Mouse (Mus musculus) neural tube, embryonic 10.5 days (tissue): ENCODE measurements around the gene Phldb2.

Experiments used
- DNase-seq: peaks from one replicate; pipeline ENCODE4 v3.0.0-alpha.2; 2017; ENCODE audit warnings: low spot score; ENCODE audit errors: extremely low spot score

Gene Phldb2

DNA sequence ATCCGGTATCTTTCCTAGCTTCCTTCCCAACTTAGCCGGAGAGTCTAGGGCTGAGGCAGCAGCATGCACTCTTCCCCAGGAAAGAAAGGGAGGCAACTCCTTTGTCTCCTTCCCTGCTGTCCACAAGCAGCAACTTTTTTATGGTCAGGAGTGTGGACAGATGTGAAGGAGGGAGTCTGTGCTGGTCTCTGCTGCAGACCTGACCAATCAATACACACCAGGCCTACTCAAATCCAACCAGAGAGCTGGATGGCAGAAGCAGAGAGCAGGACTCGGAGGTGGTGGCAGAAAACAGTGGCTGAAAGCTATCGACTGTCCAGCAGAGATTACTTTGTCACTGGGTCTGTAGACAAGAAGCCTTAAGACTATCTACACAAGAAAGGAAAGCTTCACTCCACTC lies at the start of gene Phldb2:
Phldb2 (minus strand) TSS at position 205 of the 400 bp plus-strand sequence.
- DNase-seq: no peak

DNA sequence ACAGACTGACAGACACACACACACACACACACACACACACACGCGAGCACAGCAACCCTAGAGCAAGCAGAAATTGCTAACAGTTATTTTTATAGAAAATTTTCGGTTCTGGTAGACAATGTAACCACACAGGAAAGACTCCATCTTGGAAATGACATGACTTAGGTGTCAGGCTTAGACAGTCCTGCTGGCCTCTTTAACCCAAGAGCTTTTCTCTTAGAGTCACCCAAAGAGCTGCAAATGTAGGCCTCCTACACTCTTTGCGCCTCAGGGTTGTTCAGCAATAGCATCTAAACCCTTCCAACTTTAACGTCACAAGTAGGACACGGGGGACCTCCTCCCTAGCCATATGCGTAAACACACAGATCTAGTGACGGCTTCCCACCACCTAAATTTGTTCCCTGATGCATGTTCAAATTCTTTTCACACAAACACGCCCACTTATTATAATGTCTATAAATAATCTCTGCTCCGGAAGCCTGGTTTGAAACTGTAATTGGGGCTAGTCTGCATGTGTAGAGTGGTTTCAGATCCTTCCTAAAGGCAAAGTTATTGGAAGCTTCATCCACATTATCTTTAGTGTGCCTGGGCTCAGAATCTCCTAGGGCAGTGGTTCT lies 48.3 kb upstream of the Phldb2 start:
- DNase-seq: no peak

DNA sequence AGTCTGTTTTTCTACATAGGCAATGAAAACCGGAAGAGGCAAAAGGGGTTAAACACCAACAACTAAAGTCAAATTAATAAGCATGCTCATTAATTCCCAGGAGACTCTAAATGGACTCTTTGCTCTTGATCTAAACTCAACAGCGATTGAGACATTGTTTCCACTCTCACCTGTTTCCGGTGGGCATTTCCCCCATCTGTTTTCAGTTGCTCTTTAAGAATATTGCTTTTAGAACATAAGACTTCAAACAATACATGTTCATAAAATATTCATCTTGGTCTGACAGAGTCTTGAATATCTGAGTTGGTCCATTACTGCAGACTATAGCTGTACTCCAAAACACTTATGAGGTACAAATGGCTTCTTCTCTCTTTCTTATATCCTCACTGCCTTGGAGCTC lies 47.6 kb upstream of the Phldb2 start:
- no peak for DNase-seq

DNA sequence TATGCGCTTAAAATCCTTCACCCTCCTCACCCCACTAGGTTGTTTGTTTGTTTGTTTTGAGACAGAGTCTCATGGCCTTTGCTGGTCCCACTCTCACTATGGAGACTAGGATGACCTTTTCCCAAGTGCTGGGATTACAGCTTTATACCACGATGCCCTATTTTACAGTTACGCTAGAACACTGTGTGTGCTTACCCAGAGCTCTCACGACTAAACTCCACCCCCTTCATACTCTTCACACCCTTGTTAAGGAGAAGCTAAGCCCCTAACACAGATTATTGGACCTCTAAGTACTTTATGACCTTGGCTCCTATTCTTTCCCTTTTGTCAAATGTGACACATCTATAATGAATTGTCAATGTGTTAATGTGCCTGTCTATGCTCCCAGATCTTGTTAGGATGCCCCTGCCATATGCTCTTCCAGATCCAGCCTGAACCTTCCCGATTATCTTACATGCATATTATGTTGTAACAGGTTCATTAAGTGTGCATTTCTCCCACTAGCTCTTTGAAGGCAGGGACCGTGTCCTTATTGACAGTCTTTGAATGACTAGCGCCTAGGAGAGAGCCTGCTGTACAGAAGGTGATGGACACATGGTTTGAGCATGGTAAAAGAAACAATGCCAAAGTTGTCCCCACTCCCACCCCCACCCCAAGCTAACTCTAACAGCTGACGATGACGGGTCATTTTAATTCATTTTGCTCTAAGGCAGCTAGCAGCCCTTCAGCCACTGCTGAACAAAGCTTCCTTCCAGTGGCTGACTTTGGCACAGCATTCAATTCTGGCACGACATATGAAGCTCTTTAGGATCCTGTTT lies 46.2 kb upstream of the Phldb2 start:
- no peak for DNase-seq

DNA sequence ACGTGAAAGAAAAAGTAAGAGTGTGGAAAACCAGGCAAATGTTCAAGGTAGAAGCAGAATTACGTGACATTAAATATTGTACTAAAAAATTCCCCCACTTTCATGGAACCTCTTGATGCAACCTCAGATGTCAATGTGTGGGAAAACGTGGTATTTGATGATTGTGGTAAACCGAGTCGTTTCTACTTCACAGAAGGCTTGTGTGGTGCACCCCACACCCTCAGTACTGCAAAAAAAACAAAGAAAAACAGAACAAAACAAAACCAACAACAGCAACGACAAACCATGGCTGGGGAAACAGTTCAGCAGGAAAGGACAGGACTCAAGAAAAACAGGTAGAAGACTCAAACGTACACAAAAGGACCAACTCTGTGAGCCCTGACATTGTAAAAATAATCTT lies 44.8 kb upstream of the Phldb2 start:
- DNase-seq: no peak

DNA sequence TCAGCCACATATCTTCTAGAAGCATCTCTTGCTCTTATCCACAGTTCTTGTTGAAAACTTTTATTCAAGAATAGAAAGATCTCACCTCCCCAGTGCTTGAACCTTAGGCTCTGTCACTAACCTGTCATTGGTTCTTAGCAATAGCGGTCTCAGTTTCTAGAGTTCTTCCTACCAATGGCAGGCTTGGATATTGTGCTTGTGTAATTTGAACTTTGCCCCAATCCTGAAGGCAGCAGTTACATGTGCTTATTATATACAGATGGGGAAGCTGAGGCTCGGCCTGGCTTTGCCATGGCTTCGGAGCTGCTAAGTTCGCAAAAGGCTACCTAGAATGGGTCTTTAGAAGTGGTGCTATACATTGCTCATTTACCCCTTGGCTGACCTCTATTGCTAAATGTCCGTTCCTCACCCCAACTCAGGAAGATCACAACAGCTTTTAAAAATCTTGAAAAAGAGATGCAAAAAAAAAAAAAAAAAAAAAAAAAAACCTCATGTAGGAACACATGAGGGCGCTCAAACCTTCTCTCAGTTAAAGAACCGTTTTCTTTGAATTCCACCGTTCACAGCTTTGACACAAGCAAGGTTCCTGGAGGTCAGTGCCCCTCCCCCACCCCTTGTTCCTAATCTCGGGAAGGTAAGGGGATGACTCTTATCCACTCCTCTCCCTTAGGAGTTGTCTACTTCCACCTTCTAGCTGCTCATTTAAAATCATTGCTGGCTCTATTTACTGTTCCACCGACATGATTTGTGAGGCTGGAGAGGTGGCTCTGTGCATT lies 37.7 kb upstream of the Phldb2 start:
- DNase-seq: no peak

DNA sequence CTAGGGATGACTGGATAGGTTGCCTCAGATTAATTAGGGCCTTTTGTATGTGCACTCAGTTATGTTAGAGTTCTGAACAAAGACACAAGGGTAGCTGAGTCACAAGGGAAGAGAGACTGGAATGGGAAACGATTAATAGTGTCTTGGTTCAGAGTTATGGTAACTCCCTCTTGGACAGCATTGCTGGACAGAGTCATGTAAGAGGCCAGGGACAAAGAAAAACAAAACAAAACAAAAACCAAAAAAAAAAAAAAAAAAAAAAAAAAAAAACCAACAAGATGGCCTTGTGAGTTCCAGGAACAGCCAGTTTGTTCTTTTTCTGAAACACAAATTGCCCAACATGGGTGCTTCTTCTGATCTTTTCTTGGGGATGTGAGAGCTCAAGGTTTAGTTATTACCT lies 32.8 kb upstream of the Phldb2 start:
- no peak for DNase-seq

DNA sequence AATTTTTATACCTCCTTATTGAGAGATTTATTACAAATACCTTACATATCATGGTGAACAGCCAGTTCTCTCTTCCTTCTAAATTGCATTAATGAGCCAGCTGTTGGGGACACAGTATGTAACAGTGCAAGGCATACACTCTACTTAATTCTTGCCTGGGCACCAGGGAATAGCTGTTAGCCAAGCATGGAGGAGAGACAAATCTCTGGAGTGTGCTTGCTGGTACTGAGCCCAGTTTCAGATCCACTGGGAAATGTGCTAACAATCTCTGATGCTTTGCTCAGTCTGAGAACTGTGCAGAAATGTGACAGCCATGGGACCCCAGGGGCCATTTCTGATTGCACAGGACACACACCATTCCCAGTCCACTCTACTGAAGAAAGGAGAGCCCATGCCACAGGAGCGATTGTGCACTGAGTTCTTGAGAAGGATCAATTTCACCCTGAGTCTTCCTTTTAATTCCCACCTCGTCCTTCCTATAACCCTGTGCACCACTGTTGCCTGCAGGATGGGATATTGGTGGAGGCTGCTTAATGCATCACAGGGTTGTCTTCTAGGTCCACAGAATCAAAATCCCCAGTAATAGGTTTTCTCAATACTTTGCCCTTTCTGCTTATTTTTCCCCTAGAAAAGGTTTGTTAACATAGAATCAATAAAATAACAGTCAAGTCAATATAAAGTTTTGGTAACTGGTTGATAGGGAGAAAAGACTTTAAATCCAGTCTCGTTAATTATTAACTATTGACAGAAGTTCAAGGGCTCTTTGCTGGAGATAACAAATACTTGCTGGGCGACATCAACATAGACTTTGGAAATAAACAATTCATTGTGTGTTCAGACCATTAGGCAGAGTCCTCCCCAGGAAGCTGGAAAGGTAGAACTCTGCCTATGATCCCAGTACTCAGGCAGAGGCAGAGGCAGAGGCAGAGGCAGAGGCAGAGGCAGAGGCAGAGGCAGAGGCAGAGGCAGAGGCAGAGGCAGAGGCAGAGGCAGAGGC lies 31.5 kb upstream of the Phldb2 start:
- no peak for DNase-seq

DNA sequence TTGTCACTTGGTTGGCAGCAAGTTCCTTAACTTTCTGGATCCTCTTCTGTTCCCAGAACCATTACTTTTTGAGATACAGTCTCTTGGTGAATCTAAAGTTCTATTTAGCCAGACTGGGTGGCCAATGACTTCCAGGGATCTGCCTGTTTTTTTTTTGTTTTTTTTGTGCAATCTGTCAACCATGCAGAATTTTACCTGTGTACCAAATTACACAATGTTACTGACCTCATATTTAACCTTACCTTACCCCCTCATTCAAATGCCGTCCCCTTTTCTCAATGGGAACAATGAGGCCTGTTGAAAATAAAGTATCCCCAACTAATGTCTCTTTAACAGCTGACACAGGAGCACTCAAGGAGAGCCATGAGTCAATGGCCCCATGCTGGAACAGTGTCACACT lies 22.9 kb upstream of the Phldb2 start:
- no peak for DNase-seq

DNA sequence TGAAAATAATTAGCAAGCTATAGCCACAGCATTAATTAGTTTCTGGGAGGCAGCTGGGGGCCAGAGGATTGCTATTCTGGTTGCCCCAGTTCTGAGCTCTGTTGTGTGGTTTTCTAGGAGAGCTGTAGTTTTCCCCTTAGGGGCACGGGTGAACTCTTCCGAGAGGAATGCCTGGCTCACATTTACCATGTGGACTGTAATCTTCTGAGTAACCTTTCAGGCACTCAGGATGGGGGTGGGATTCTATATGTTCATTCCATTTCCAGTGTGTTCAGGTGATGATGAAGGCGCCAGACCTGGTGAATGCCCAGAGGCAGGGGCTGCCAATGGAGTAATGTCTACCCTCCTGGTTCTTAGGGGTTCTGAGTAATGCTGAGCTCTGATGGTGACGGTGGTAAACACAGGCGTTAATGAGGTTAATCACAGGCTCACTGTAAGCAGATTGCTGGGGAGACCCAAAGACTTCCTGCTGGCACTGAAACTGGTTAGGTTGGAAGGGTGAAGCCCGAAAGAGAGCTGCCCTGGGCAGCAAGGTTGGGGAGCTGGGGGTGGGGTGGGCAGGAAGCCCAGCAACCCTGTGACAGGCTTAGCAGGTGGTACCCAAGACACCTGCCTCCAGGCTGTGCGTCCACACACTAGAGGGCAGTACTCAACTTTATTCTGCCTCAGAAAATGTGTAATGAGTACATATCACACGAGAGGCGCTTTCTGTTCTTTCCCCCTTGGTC lies 20.7 kb upstream of the Phldb2 start:
- no peak for DNase-seq

DNA sequence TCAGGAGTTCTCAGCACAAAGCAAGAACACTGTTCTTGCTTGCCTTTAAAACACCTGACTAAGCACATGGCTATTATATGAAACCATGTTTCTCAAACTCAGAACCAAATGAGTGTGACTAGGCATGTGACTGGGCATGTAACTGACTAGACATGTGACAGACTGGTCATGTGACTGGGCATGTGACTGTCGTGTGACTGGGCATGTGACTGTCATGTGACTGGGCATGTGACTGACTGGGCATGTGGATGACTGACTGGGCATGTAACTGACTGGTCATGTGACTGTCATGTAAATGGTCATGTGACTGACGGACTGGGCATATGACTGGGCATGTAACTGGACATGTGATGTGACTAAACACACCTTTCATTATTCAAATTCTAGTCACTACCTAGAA lies 16.8 kb upstream of the Phldb2 start:
- no peak for DNase-seq

DNA sequence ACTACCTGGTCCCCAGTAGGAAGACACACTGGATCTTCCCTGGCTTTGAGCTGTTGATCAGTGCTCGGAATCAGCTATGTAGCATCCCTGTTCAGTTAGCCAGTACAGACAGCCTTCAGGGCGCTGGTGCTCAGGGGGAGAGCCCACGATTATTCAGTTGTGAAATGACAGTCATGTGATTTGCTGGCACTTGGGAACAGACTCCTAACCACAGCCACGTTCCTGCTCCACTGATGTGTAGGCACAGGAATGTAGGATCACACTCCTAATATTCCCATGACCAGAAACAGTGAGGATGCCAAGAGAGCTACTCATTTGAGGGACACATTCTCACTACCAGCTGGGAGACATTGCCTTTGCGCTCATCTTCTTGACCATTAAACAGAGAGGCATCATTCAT lies 15.3 kb upstream of the Phldb2 start:
- DNase-seq: no peak

DNA sequence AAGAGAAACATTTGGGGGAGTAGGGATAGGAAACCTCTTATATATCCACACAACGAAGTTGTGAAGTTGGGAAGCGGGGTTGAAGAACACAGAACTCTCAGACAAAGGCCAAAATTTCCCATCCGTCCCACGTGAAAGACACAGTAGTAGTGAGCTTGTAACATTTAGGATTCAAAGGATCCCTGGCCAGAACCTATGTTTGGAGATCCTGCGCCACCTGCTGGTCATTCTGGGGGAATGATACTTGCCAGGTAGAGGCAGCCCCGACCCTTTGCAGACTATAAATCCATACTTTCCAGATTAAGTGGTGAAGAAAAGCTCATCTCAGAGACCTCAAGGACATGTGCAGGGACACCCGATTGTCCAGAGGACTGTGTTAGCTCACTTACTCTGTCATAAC lies 14.1 kb upstream of the Phldb2 start:
- DNase-seq: peak; percentile 78

DNA sequence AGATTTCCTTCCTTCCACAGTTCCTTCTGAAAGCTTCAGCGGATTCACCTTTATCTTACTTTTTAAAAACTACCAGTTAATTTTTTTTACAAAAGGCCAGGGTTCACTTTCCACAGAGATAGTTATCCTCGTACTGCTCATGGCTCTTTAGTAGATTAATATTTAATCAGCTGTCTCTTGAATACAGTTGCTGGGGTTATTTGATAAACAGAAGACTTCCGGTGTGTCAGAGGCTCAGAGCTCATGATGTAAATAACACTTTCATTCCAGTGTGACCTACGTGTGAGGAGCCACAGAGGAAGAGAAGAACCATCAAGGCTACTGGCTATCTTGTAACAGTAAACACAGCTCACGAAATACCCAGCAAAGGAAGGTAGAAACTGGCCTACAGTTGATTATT lies 13.2 kb upstream of the Phldb2 start:
- DNase-seq: no peak

DNA sequence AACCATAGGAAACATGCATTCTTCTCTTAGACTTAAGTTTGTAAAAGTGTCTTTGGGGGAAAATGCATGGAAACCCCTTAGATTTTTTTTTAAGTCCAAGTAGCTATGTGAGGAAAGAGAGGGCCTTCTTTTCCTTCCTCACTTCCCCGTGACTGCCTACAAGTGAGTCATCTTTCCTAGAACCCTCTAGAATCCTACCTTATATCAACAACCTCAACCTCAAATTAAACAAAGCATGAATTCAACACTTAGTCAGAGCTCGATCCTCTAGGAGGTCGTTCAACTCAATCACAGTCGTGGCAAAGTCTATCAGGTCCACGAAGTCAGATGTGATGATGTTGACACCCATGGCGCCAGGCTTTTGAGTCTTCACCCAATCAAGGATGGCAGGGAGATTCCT lies 11.4 kb upstream of the Phldb2 start:
- no peak for DNase-seq

DNA sequence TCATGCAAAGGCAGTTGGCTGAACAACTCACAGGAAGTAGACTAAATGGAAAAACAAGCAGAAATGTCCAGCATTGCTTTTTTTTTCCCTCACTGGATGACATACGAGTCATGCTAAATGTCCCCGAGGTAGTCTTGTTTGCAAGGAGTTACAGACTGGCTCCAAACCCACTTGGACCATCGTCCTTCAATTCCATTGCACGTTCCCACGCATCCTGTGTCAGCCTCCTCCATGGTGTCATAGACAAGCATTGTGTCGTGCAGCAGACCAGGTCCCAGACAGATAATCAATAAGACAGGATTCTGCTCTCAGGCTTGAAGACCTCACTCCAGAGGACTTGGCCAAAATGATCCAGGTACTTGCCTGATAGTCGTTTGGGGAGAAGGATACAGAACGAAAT lies 10.4 kb upstream of the Phldb2 start:
- DNase-seq: no peak

DNA sequence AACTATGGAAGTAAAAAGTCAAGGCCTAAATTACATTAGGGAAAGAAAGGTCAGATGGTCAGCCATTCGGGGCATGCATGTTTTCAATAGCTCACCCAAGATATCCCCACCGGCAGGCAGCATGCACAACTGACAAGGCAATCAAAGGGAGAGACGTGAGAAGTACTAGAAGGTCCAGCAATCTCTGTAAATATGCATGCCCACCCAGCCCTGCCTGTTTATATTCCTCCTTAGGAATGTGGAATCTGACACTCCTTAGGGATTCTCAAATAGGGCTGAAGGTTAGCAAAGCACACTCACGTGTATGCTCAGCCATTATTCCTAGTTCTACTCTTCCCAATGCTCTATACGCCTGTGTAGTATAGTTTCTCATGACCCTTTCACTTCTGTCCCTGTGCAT lies 9.7 kb upstream of the Phldb2 start:
- DNase-seq: no peak

DNA sequence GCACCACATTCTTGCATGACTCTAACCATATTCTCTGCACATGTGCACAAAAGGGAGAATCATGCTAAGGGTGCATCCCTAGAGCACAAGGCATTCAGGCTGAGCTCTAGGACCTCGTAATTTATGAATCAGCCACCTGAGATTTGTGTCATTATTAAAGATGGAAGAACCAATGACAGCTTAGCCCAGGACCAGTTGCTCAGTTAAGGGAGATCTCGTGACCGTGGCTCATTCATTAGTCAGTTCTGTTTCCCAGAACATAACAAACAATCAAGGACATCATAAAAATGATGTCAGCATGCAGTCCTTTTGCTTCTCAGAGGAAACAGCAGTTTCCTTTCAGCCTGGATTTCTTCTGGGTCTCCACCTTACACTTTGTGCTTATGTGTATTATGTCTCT lies 7.6 kb upstream of the Phldb2 start:
- DNase-seq: no peak

DNA sequence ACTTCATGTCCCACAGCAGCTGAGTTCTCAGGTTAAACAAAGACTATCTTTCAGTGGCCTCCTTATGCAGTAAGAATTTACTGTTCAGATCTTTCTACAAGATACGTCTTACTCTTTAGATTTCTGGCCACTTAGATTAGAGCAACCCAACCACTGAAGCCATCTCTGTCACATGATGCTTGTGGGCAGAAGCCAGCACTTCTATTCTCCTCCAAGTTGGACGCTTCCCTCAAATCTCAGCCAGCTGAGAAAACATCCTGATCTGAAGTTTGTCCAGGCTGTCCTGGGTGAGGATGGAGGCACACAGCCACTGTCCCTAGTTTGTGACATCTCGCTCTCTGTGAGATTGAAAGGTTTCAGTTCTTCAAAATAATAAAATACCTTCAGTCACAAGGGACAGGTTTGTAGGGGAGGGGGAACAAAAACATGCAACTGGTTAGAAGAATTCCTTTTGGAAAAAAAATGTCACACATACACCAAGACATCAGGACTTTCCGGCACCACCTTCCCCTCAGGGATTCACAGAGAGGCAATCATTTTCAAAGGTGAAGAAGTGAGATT lies 3.1 kb upstream of the Phldb2 start:
- no peak for DNase-seq

DNA sequence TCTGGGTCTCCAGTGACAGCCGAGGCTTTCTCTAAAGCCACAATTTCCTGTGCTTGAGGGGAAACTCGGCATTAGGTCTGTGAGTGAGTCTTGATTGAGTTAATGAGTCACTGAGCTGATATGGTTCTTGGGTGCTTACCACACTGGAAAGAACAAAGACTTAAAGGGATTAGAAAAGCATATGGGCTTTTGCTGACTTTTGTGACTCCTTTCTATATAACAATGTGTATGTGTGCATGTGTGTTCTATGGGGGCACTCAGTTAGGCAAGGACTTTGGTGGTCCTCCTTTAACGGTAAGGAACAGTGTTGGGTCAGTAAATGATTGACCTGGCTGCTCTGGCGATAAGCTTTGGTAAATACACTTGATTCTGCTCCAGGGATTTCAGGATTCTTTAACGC lies 897 bp downstream of the Phldb2 start:
- DNase-seq: no peak
